Mouse (Mus musculus) forebrain, embryonic 11.5 days (tissue): ENCODE results near the gene Ppox. TPM values are rescaled to one million over a fixed set of nuclear protein-coding genes. Genes with fewer than 3 reads are reported as not detected.
A peak's percentile ranks its signal among the peaks of the same experiment; 100 is the strongest.
"Not testable (repeated sequence)": the region's sequence is repeated elsewhere in the genome, so short reads cannot be mapped to it uniquely, and the experiment has no call there.

Experiments
- ATAC-seq: fragments of 200-750 bp; cut with Nextera tagmentation; replicated peaks from 2 replicates; pipeline ENCODE4 v1.8.0; 2017; ENCODE audit warnings: moderate TSS enrichment; ENCODE audit not compliant: low FRiP score
- DNase-seq: peaks from one replicate; pipeline ENCODE4 v3.0.0-alpha.2; 2017; ENCODE audit warnings: low spot score
- H3K27ac ChIP-seq: fragments of 300-500 bp; sonication (generic); 2 replicates; pipeline ENCODE4 v1.5.1; 2014; ENCODE audit warnings: low read depth, low read length
- H3K27me3 ChIP-seq: fragments of 300-500 bp; sonication (generic); 2 replicates; pipeline ENCODE4 v1.6.1; 2014; ENCODE audit warnings: mild to moderate bottlenecking, low read length, mixed read lengths; ENCODE audit not compliant: control insufficient read depth, insufficient read depth
- H3K36me3 ChIP-seq: fragments of 300-500 bp; sonication (generic); 2 replicates; pipeline ENCODE4 v1.6.1; 2014; ENCODE audit warnings: mild to moderate bottlenecking, low read length, moderate library complexity, mixed read lengths; ENCODE audit not compliant: control insufficient read depth, insufficient read depth
- H3K4me1 ChIP-seq: fragments of 300-500 bp; sonication (generic); replicated peaks from 2 replicates; pipeline ENCODE4 v1.6.1; 2014; ENCODE audit warnings: low read length, mixed read lengths; ENCODE audit not compliant: control insufficient read depth, insufficient read depth
- H3K4me2 ChIP-seq: fragments of 300-500 bp; sonication (generic); 2 replicates; pipeline ENCODE4 v1.6.1; 2014; ENCODE audit warnings: low read depth, mild to moderate bottlenecking, low read length, moderate library complexity, mixed read lengths; ENCODE audit not compliant: severe bottlenecking
- H3K4me3 ChIP-seq: fragments of 300-500 bp; sonication (generic); 2 replicates; pipeline ENCODE4 v1.5.1; 2014; ENCODE audit warnings: low read depth, low read length
- H3K9ac ChIP-seq: fragments of 300-500 bp; sonication (generic); 2 replicates; pipeline ENCODE4 v1.6.1; 2014; ENCODE audit warnings: low read length
- H3K9me3 ChIP-seq: fragments of 300-500 bp; sonication (generic); 2 replicates; pipeline ENCODE4 v1.6.1; 2016; ENCODE audit warnings: low read length, mixed read lengths; ENCODE audit not compliant: control insufficient read depth
- WGBS: fragments of 180-500 bp; shearing (Covaris S2); extraction: QIAGEN DNeasy Blood & Tissue Kit; methylation state at CpG from one replicate; pipeline ENCODE4 v1.1.7; 2014; 5-methylcytosine and 5-hydroxymethylcytosine counted together
- polyA plus RNA-seq: library from polyadenylated mRNA; unstranded; fragments of >200 nt; fragmentation: Nextera tagmentation; extraction: Ambion mirVana; gene quantifications from 2 replicates; pipeline ENCODE4 v1.2.1, GENCODE M21; 2014

Ppox gene
- polyA plus RNA-seq, 1 experiment from 2014 or later, result 67.6 TPM

DNA sequence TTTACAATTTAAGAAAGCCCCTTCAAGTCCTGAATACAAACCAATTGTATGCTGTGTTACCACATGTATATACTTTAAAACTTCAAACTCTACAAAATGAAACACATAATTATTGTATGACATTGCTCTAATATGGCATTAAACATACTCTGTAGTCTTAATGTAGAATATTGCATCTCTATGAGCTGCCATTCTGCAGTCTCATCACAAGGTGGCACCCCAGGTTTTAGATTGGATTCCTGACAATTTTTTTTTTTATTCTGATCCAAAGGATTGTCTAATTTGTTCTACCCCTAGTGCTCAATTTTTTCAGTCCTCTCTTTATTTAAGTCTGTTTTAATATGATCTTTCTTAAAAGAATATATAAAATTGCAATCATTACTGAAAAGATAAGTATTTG, 40.4 kb upstream of the Ppox start:
- Histone ChIP-seq H3K9me3 (no peaks in the 10 kb centered on the region), H3K4me3 (no peak overlapping the region), H3K4me2 (no peak overlapping the region), H3K27me3 (no peaks in the 10 kb centered on the region), H3K27ac (no peak overlapping the region), H3K36me3 (no peaks in the 10 kb centered on the region), H3K9ac (no peak overlapping the region), H3K4me1 (no peaks in the 10 kb centered on the region)
- no peak for DNase-seq
- ATAC-seq, result no peak

DNA sequence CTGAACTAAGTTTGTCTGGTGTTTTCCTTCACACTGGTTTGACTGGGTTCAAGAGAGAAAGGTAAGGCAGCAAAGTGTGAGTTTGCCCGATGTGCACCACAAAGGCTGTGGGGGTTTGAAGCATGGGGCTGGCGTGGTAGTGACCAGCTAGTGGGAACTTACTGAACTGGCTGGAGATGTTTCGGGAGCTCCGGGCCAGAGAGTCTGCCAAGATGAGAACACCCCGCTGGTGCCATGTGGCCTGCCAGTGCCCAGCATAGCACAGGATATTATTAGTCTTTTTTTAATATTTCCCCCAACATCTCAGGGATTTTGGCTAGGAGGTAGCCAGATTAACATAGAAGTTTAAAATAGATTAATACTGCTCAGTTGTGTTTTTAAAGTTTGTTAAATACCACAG, 39.2 kb upstream of the Ppox start:
- H3K4me3 ChIP-seq, result no peak overlapping the region

DNA sequence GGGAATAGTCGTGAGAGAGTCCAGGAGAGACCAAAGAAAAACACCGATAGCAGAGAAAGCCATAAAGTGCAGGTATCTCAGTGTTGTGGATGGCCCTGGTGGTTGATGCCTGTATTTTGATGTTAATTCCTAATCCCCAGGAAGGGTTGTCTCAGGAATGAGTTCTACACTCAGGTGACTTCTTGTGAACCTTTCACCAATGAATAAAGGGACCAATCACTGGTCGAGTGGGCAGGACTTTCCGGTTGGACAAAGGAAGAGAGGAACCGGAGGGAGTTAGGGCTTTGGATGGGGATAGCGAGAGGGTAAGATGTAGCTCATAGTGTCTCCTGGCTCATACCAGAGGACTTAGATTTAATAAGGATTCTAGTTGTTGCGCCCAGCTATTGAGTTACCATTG, 38.8 kb upstream of the Ppox start:
- H3K4me2 ChIP-seq, result no peak overlapping the region
- H3K4me1 ChIP-seq, result no peaks in the 10 kb centered on the region
- no peak overlapping the region for H3K4me3 ChIP-seq
- H3K27ac ChIP-seq, result no peak overlapping the region
- ATAC-seq (no peak), DNase-seq (no peak)
- 10% methylated on average over 7 of the region's 7 CpGs for WGBS
- no peaks in the 10 kb centered on the region for H3K27me3 ChIP-seq
- no peaks in the 10 kb centered on the region for H3K36me3 ChIP-seq
- 0 out of 2 replicates have a peak overlapping the region, but pooled peaks have one; percentile 0 for H3K9ac ChIP-seq
- H3K9me3 ChIP-seq, result no peaks in the 10 kb centered on the region

More for the DNA sequence above, 39.2 kb upstream of the Ppox start:
- Histone ChIP-seq H3K27ac (no peak overlapping the region), H3K4me2 (no peak overlapping the region), H3K9ac (0 out of 2 replicates have a peak overlapping the region, but pooled peaks have one; percentile 0), H3K9me3 (no peaks in the 10 kb centered on the region), H3K36me3 (no peaks in the 10 kb centered on the region), H3K27me3 (no peaks in the 10 kb centered on the region), H3K4me1 (no peaks in the 10 kb centered on the region)
- WGBS, result 14% methylated on average over 5 of the region's 5 CpGs
- DNase-seq, result no peak
- ATAC-seq, result no peak

DNA sequence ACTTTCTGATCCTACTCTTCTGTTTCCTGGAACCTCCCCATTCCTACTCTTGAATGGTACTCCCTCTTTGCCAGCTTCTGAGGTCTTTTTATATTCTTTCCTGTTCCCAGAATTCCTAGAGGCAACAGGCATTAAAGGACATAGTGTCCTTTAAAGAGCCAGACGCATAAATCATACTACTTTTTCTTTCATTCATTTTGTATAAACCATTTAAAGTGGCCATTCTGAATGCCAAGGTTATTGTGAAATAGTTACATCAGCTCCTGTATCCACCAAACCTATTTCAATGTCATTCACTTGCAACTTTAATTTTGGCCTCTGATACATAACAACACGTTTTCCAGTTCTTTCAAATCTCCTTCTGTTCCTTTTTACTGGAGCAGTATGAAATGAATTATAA, 28.3 kb upstream of the Ppox start:
- 71% methylated on average over 2 of the region's 2 CpGs for WGBS
- H3K4me1 ChIP-seq, result no peaks in the 10 kb centered on the region
- H3K36me3 ChIP-seq, result no peaks in the 10 kb centered on the region
- H3K9me3 ChIP-seq, result no peaks in the 10 kb centered on the region
- H3K4me3 ChIP-seq, result no peak overlapping the region
- DNase-seq (no peak), ATAC-seq (no peak)
- no peak overlapping the region for H3K4me2 ChIP-seq
- H3K27me3 ChIP-seq, result no peaks in the 10 kb centered on the region
- no peak overlapping the region for H3K9ac ChIP-seq
- H3K27ac ChIP-seq, result no peak overlapping the region

DNA sequence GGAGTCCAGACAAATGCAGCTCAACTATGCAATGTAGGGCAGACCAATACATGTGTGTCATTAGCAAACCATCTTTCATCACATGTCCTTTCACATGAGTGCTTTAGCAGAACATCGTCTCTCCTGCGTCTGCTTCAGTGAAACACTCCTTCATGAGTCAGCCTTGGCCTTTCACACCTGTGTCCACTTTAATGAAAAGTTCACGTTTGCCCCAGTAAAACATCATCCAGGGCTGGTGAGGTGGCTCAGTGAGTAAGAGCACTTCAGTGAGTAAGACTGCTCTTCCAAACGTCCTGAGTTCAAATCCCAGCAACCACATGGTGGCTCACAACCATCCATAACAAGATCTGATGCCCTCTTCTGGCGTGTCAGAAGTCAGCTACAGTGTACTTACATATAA, 25.2 kb upstream of the Ppox start:
- H3K4me2 ChIP-seq, ATAC-seq: not testable (repeated sequence)
- 74% methylated on average over 5 of the region's 5 CpGs for WGBS

DNA sequence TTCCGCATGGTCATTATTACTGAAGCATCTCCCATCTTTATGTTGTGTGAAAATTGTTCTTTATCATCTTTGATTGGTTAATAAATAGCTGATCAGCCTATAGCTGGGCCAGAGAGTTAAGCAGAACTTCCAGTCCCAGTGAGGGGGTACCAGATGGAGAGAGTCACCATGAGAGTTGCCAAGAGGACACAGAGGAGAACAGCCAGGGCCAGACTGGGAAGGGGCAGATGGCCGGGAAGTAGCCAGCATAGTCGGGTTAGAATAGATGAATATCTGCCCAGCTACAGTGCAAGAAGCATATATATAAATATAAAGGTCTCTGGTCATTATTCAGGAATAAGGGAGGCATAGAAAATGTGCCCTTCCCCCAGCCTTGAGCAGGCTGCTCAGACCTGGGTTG, 17.2 kb upstream of the Ppox start:
- no peak overlapping the region for H3K4me2 ChIP-seq
- H3K27me3 ChIP-seq, result peaks cover 3% of the 10 kb centered on the region; the same call in 1 of the 2 replicates
- WGBS, result 66% methylated on average over 3 of the region's 3 CpGs
- no peaks in the 10 kb centered on the region for H3K36me3 ChIP-seq
- DNase-seq (no peak), ATAC-seq (no peak)
- no peaks in the 10 kb centered on the region for H3K9me3 ChIP-seq
- H3K27ac ChIP-seq, result no peak overlapping the region
- no peak overlapping the region for H3K9ac ChIP-seq
- H3K4me1 ChIP-seq, result peaks cover 7% of the 10 kb centered on the region
- H3K4me3 ChIP-seq, result no peak overlapping the region

More for the DNA sequence above, 25.2 kb upstream of the Ppox start:
- not testable (repeated sequence) for H3K27me3 ChIP-seq, H3K27ac ChIP-seq, H3K4me1 ChIP-seq, H3K4me3 ChIP-seq, H3K9ac ChIP-seq, H3K36me3 ChIP-seq, H3K9me3 ChIP-seq, DNase-seq

DNA sequence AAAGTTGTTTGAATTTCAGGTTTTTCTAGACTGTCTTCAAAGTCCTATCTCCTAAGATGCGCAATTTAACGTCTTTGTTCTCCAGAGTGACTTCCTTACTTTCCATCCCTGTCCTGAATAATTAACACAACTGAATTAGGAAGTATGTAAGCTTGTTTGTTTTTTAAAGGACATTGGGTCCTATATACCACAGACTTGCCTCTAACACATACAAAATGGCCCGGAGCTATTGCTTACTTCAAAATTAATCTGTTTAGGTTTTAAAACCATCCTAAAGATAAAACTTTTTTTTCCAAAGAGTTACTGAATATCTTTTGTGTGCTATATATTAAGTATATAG, 14.0 kb upstream of the Ppox start:
- H3K27ac ChIP-seq, result peak overlapping the region; percentile 88; the same call in 1 of the 2 replicates
- ATAC-seq (peak; percentile 32), DNase-seq (no peak)
- H3K4me3 ChIP-seq, result peak overlapping the region; percentile 72
- no peaks in the 10 kb centered on the region for H3K9me3 ChIP-seq
- peaks cover 8% of the 10 kb centered on the region for H3K4me1 ChIP-seq
- peak overlapping the region; percentile 53 for H3K4me2 ChIP-seq
- no peaks in the 10 kb centered on the region for H3K36me3 ChIP-seq
- WGBS, result 18% methylated on average over 3 of the region's 3 CpGs
- peaks cover 3% of the 10 kb centered on the region; the same call in 1 of the 2 replicates for H3K27me3 ChIP-seq
- peak overlapping the region; percentile 94 for H3K9ac ChIP-seq

DNA sequence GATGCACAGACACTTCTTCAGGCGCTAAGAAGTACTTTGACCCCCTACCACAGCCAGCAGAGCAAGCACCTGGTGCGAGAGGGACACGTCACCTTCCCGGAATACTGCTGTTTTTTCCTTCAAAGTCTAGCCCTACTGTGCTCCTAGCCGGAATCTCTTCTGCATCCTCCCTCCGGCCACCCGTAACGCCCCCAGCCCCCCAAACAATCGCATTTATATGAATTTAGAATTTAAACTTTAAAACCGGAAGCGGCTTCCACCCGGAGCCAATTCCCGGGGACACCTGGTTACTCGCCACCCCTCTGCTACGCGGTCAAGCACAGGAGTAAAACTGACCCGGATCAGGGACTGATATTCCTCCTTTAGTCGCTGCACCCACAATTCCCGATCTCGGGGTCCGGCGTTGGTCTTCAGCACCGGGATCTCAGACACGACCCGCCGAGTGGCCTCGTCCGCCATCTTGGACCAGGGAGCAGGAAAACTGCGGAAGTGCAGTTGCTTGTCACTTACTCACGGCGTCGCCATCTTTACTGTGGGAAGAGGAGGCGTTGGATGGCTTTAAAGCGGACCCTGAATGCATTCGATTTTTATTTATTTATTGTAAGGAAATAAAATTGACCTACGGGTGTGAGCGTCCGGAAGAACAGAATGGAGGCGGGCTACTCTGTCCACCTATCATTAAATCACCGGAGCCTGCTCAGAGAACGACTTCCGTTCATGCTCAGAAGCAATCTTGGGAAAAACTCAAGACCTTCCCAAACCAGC, 13.5 kb upstream of the Ppox start, which contains the start of gene Ufc1:
TSS of gene Ufc1 (minus strand) at position 727 of the 765 bp plus-strand sequence.
- ATAC-seq (peak; percentile 80), DNase-seq (peak; percentile 84)
- Histone ChIP-seq H3K9me3 (no peaks in the 10 kb centered on the region), H3K4me3 (peak within 1 kb of the TSS; percentile 72), H3K9ac (peak within 1 kb of the TSS; percentile 94), H3K36me3 (no peaks in the 10 kb centered on the region), H3K27me3 (peaks cover 3% of the 10 kb centered on the region; the same call in 1 of the 2 replicates), H3K4me1 (peaks cover 8% of the 10 kb centered on the region), H3K4me2 (peak within 1 kb of the TSS; percentile 53), H3K27ac (peak within 1 kb of the TSS; percentile 88)
- under 1% methylated on average over 42 of the region's 42 CpGs for WGBS

DNA sequence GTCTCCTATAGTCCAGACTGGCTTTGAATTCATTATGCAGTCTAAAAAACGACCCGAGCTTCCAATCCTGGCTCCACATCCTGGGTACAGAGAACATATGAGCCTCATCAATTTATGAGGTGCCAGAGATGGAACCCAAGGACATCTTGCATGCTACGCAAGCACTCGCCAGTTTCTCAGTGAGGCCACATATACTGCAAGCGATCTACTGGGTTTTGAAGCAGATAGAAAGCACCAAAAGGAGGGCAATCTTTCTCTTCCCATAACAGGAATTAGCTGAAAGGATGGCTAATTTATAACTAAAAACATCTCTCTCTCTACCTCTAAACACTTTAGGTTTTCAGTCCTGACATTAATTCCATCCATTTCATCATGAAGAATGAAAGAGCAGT, 12.9 kb upstream of the Ppox start:
- Histone ChIP-seq H3K4me3 (peak overlapping the region; percentile 72), H3K36me3 (no peaks in the 10 kb centered on the region), H3K27ac (peak overlapping the region; percentile 88; the same call in 1 of the 2 replicates), H3K9ac (peak overlapping the region; percentile 94), H3K4me2 (peak overlapping the region; percentile 53), H3K4me1 (peaks cover 8% of the 10 kb centered on the region), H3K27me3 (peaks cover 3% of the 10 kb centered on the region; the same call in 1 of the 2 replicates), H3K9me3 (no peaks in the 10 kb centered on the region)
- WGBS, result 58% methylated on average over 5 of the region's 5 CpGs
- ATAC-seq (no peak), DNase-seq (no peak)
